Mouse (Mus musculus) MEL (cell line): ENCODE measurements around the gene Zfp819. TPM values are rescaled to one million over a fixed set of nuclear protein-coding genes. Genes with fewer than 3 reads are reported as not detected.

Experiments
- DNase-seq: peaks from one replicate; pipeline ENCODE4 v3.0.0; 2011; ENCODE audit warnings: low read depth, low spot score
- H3K27ac ChIP-seq: 2 replicates; pipeline ENCODE4 v1.5.1; 2012; ENCODE audit warnings: low read depth, mild to moderate bottlenecking, control low read depth, low read length, moderate library complexity; ENCODE audit not compliant: control insufficient read depth
- H3K27me3 ChIP-seq, 2 experiments: fragments of 150-350 bp in 1 of 2; sonication (generic) in 1 of 2; 2 replicates each; pipeline ENCODE4 v1.6.1; 2012; ENCODE audit warnings: low read length in 2 of 2, mild to moderate bottlenecking in 2 of 2, improper control_type of control experiment in 1 of 2, moderate library complexity in 1 of 2; ENCODE audit not compliant: insufficient read depth in 2 of 2, control insufficient read depth in 1 of 2
- H3K36me3 ChIP-seq, 2 experiments: 2 replicates each; pipeline ENCODE4 v1.6.1; 2012 to 2014; ENCODE audit warnings: low read length in 2 of 2, improper control_type of control experiment in 1 of 2, inconsistent platforms in 1 of 2, mild to moderate bottlenecking in 1 of 2; ENCODE audit not compliant: insufficient read depth in 2 of 2, control insufficient read depth in 1 of 2
- H3K4me1 ChIP-seq, 2 experiments: fragments of 150-350 bp in 1 of 2; sonication (generic) in 1 of 2; 2 replicates each; pipeline ENCODE4 v1.6.1; 2012; ENCODE audit warnings: low read length in 2 of 2, improper control_type of control experiment in 1 of 2, mild to moderate bottlenecking in 1 of 2; ENCODE audit not compliant: insufficient read depth in 2 of 2, control insufficient read depth in 1 of 2
- H3K4me3 ChIP-seq, 2 experiments: fragments of 150-350 bp in 1 of 2; sonication (generic) in 1 of 2; 2 replicates each; pipeline ENCODE4 v1.5.1; 2012; ENCODE audit warnings: low read depth in 2 of 2, low read length in 2 of 2, mild to moderate bottlenecking in 2 of 2, moderate library complexity in 2 of 2, control low read depth in 1 of 2, improper control_type of control experiment in 1 of 2; ENCODE audit not compliant: control insufficient read depth in 1 of 2, insufficient read depth in 1 of 2
- H3K79me2 ChIP-seq: 2 replicates; pipeline ENCODE4 v1.6.1; 2012; ENCODE audit warnings: mild to moderate bottlenecking, low read length, moderate library complexity; ENCODE audit not compliant: control insufficient read depth, poor library complexity, insufficient read depth
- H3K9ac ChIP-seq: 2 replicates; pipeline ENCODE4 v1.6.1; 2012; ENCODE audit warnings: low read depth, mild to moderate bottlenecking, control low read depth, low read length, moderate library complexity; ENCODE audit not compliant: control insufficient read depth, poor library complexity, severe bottlenecking
- H3K9me3 ChIP-seq: fragments of 150-350 bp; sonication (generic); replicated peaks from 2 replicates; pipeline ENCODE4 v1.6.1; 2012; ENCODE audit warnings: mild to moderate bottlenecking, low read length, improper control_type of control experiment, moderate library complexity; ENCODE audit not compliant: insufficient read depth
- BHLHE40 ChIP-seq: IDR thresholded peaks from 2 replicates; pipeline ENCODE4 v1.6.1; 2012; ENCODE audit warnings: low read depth, mild to moderate bottlenecking, inconsistent platforms, low read length, improper control_type of control experiment, borderline replicate concordance
- CHD2 ChIP-seq: IDR thresholded peaks from 2 replicates; pipeline ENCODE4 v1.6.1; 2011; ENCODE audit warnings: low read length, improper control_type of control experiment
- CTCF ChIP-seq, 3 experiments: IDR thresholded peaks in 2 of 3; conservative IDR thresholded peaks in 1 of 3; 2 replicates each; pipeline ENCODE4 v1.5.1; 2011 to 2012; ENCODE audit warnings: low read length in 3 of 3, low read depth in 2 of 3, mild to moderate bottlenecking in 2 of 3, improper control_type of control experiment in 1 of 3, inconsistent platforms in 1 of 3, mixed read lengths in 1 of 3, moderate library complexity in 1 of 3; ENCODE audit not compliant: control insufficient read depth in 1 of 3, insufficient read depth in 1 of 3, poor library complexity in 1 of 3, severe bottlenecking in 1 of 3
- ELF1 ChIP-seq: IDR thresholded peaks from 2 replicates; pipeline ENCODE4 v1.6.1; 2014; ENCODE audit warnings: low read depth, mild to moderate bottlenecking, inconsistent platforms, low read length, improper control_type of control experiment, moderate library complexity
- EP300 ChIP-seq, 2 experiments: IDR thresholded peaks; 2 replicates each; pipeline ENCODE4 v1.6.1; 2011; ENCODE audit warnings: improper control_type of control experiment in 2 of 2, low read length in 2 of 2, low read depth in 1 of 2, mild to moderate bottlenecking in 1 of 2
- GATA1 ChIP-seq: IDR thresholded peaks from 2 replicates; pipeline ENCODE4 v1.6.1; 2011; ENCODE audit warnings: low read depth, low read length, improper control_type of control experiment
- HCFC1 ChIP-seq: IDR thresholded peaks from 2 replicates; pipeline ENCODE4 v1.6.1; 2012; ENCODE audit warnings: low read depth, mild to moderate bottlenecking, inconsistent platforms, low read length, improper control_type of control experiment, moderate library complexity
- JUND ChIP-seq: IDR thresholded peaks from 2 replicates; pipeline ENCODE4 v1.6.1; 2011; ENCODE audit warnings: low read depth, mild to moderate bottlenecking, improper control_type of control experiment, low read length
- MAX ChIP-seq: IDR thresholded peaks from 2 replicates; pipeline ENCODE4 v1.6.1; 2011; ENCODE audit warnings: low read length, improper control_type of control experiment
- MEF2A ChIP-seq: IDR thresholded peaks from 2 replicates; pipeline ENCODE4 v1.6.1; 2014; ENCODE audit warnings: low read depth, mild to moderate bottlenecking, inconsistent platforms, low read length, improper control_type of control experiment; ENCODE audit not compliant: poor library complexity, insufficient replicate concordance, severe bottlenecking; ENCODE audit errors: extremely low read depth
- MYB ChIP-seq: IDR thresholded peaks from 2 replicates; pipeline ENCODE4 v1.6.1; 2011; ENCODE audit warnings: mild to moderate bottlenecking, low read depth, low read length, improper control_type of control experiment
- MYC ChIP-seq: IDR thresholded peaks from 2 replicates; pipeline ENCODE4 v1.6.1; 2011; ENCODE audit warnings: low read depth, mild to moderate bottlenecking, low read length, improper control_type of control experiment, moderate library complexity
- NELFE ChIP-seq: IDR thresholded peaks from 2 replicates; pipeline ENCODE4 v1.6.1; 2011; ENCODE audit warnings: low read depth, low read length, improper control_type of control experiment
- POLR2AphosphoS5 ChIP-seq: IDR thresholded peaks from 2 replicates; pipeline ENCODE4 v1.6.1; 2012; ENCODE audit warnings: low read depth, borderline replicate concordance, mild to moderate bottlenecking, inconsistent platforms, low read length, moderate library complexity, mixed read lengths
- RCOR1 ChIP-seq: IDR thresholded peaks from 2 replicates; pipeline ENCODE4 v1.6.1; 2012; ENCODE audit warnings: low read depth, mild to moderate bottlenecking, inconsistent platforms, low read length, improper control_type of control experiment
- TCF12 ChIP-seq: IDR thresholded peaks from 2 replicates; pipeline ENCODE4 v1.6.1; 2014; ENCODE audit warnings: low read depth, mild to moderate bottlenecking, inconsistent platforms, low read length, improper control_type of control experiment, moderate library complexity
- USF1 ChIP-seq: IDR thresholded peaks from 2 replicates; pipeline ENCODE4 v1.6.1; 2014; ENCODE audit warnings: low read depth, mild to moderate bottlenecking, inconsistent platforms, low read length, improper control_type of control experiment, moderate library complexity
- USF2 ChIP-seq, 2 experiments: IDR thresholded peaks; 2 replicates each; pipeline ENCODE4 v1.6.1; 2011 to 2012; ENCODE audit warnings: improper control_type of control experiment in 2 of 2, low read length in 2 of 2, borderline replicate concordance in 1 of 2, inconsistent platforms in 1 of 2, low read depth in 1 of 2, mild to moderate bottlenecking in 1 of 2; ENCODE audit not compliant: insufficient read depth in 1 of 2
- ZC3H11A ChIP-seq: IDR thresholded peaks from 2 replicates; pipeline ENCODE4 v1.6.1; 2012; ENCODE audit warnings: low read depth, mild to moderate bottlenecking, inconsistent platforms, low read length, improper control_type of control experiment
- ZNF384 ChIP-seq: IDR thresholded peaks from 2 replicates; pipeline ENCODE4 v1.6.1; 2012; ENCODE audit warnings: low read depth, mild to moderate bottlenecking, inconsistent platforms, low read length, improper control_type of control experiment
- polyA plus RNA-seq, 2 experiments: library from polyadenylated mRNA; stranded (reverse) in 1 of 2; unstranded in 1 of 2; fragments of >175 nt in 1 of 2; fragments of >200 nt in 1 of 2; gene quantifications; 2 replicates each; pipeline versions ENCODE4 v1.2.1 to v1.2.4; 2012; ENCODE audit warnings: low replicate concordance in 2 of 2, low read depth in 1 of 2; ENCODE audit not compliant: insufficient read length in 2 of 2, insufficient read depth in 1 of 2, missing spikeins in 1 of 2
- total RNA-seq: library from RNA; depleted of rRNA; stranded (reverse); fragments of 300-350 nt; gene quantifications from 2 replicates; pipeline ENCODE4 v1.2.3, GENCODE M21; 2012; rRNA removed

Zfp819 gene
- total RNA-seq (0.10 TPM in 1 of 2 replicates, not detected in the other), polyA plus RNA-seq (under 1 TPM in 1 of 2 experiments, not detected in 1; 0.06 TPM)

DNA sequence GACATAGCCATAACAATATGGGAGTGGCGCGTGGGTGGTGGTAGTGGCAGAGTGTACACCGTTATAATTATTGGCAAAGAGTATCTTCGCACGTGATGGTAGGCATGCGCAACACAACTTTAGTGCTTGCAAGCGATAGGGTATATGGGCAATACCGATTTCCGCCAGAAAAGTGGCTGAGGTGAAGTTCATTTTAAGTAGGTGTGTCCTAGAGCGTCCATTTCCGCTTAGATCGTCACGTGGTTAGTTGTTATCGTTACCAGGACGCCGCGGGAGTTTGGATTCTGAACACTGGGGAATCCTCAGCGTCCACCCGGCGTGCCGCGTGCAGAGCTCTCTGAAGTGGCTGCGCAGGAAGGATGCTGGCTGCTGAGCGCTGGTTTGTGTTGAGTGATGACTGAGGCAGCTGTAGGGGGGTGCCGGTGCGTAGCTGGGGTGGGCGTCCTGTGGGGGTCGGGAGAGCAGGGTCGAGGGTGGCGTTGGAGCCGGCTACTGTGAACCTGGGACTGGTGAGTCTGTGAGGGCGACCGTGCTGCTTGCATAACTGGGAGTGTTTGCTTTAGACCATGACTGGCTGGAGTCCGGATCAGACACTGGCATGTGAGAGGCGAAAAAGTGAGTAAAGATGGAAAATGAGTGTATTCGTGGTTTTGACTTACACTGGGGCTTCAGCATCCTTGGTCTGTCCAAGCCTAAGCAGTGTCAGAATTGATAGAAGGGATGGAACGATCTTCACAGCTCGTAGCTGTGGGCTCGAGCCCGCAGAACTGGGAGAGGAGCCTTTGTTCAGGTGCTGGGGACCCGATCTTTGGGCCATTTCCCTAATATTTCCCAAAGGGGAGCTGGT is at the start of gene Zfp819:
Gene Zfp819 (plus strand): TSS at position 274 of the 847 bp plus-strand sequence.
- no peaks in the 10 kb centered on the region for H3K27me3 ChIP-seq
- H3K9ac ChIP-seq, result no peak within 1 kb of the TSS
- H3K79me2 ChIP-seq, result no peaks in the 10 kb centered on the region
- no peak within 1 kb of the TSS for H3K27ac ChIP-seq
- no peaks in the 10 kb centered on the region for H3K9me3 ChIP-seq
- H3K4me3 ChIP-seq, result no peak within 1 kb of the TSS
- H3K4me1 ChIP-seq, result no peaks in the 10 kb centered on the region
- no peak for DNase-seq
- H3K36me3 ChIP-seq, result no peaks in the 10 kb centered on the region
- TF ChIP-seq JUND (no peak), BHLHE40 (no peak), HCFC1 (no peak), MYC (no peak), MEF2A (no peak), GATA1 (no peak), USF1 (no peak), TCF12 (no peak), MYB (no peak), ZNF384 (no peak)

DNA sequence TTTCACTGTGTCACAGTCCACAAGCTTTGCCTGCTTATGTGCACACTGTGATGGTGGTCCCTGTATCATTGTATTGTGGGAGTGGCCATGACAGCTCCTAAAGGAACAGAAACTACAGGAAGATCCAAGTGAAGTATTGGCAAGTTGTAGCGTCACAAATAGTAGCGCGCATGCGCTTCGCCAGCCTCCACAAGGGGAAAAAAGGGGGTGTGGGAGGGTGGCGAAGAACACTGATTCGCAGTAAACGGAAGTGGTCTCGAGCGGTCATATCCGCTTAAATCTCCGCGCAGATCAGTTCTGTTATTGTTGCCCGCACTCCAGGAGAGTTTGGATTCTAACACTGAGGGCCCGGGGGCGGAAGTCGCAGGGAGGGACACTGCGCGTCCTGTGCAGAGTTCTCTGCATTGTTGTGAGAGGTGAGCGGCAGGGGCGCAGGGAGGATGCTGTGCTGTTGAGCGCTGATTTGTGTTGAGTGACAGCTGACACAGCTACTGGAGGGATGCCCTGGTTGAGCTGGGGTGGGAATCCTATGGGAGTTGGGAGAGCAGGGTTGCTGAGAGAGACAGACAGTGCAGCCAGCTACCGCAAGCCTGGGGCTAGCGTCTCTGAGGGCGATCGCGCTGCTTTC is 44.8 kb upstream of the Zfp819 start, which contains the start of gene Zfp658:
Gene Zfp658 (plus strand): TSS at position 251 of the 628 bp plus-strand sequence.
- Histone ChIP-seq H3K4me3 (no peak within 1 kb of the TSS), H3K27me3 (no peaks in the 10 kb centered on the region), H3K4me1 (no peaks in the 10 kb centered on the region), H3K9me3 (no peaks in the 10 kb centered on the region), H3K79me2 (no peaks in the 10 kb centered on the region), H3K36me3 (no peaks in the 10 kb centered on the region), H3K27ac (no peak within 1 kb of the TSS), H3K9ac (no peak within 1 kb of the TSS)
- DNase-seq, result no peak
- no peak for TF ChIP-seq MAX
- TF ChIP-seq RCOR1, result no peak
- TF ChIP-seq POLR2AphosphoS5, result no peak
- no peak for TF ChIP-seq GATA1
- TF ChIP-seq ZC3H11A, result no peak
- no peak for TF ChIP-seq CTCF (IDR thresholded peaks at IDR 0.05 in 2 of 3, conservative IDR thresholded peaks at IDR 0.05 in 1 of 3; ENCODE audit: control insufficient read depth in 1 of 3, insufficient read depth in 1 of 3, low read depth in 2 of 3, low read length in 3 of 3, poor library complexity in 1 of 3, severe bottlenecking in 1 of 3)
- no peak for TF ChIP-seq ZNF384
- TF ChIP-seq CHD2, result no peak
- TF ChIP-seq TCF12, result no peak
- TF ChIP-seq EP300 (IDR thresholded peaks at IDR 0.05; ENCODE audit: low read depth in 1 of 2, low read length in 2 of 2), result no peak
- TF ChIP-seq ELF1, result no peak
- no peak for TF ChIP-seq USF2 (IDR thresholded peaks at IDR 0.05; ENCODE audit: borderline replicate concordance in 1 of 2, insufficient read depth in 1 of 2, low read depth in 1 of 2, low read length in 2 of 2)
- TF ChIP-seq NELFE, result no peak
